Mouse (Mus musculus) erythroblast, embryonic 14.5 days (primary cell): ENCODE data around the gene Gm20905. TPM values are rescaled to one million over a fixed set of nuclear protein-coding genes. Genes with fewer than 3 reads are reported as not detected.
"Not testable (repeated sequence)": the region's sequence is repeated elsewhere in the genome, so short reads cannot be mapped to it uniquely, and the experiment has no call there.

Experiments
- H3K27me3 ChIP-seq: 2 replicates; pipeline ENCODE4 v1.6.1; 2012; ENCODE audit warnings: inconsistent platforms; ENCODE audit not compliant: control insufficient read depth
- H3K36me3 ChIP-seq: 2 replicates; pipeline ENCODE4 v1.6.1; 2012; ENCODE audit warnings: mild to moderate bottlenecking, inconsistent platforms; ENCODE audit not compliant: control insufficient read depth
- H3K4me1 ChIP-seq: 2 replicates; pipeline ENCODE4 v1.6.1; 2012; ENCODE audit warnings: inconsistent platforms; ENCODE audit not compliant: control insufficient read depth
- H3K4me3 ChIP-seq: replicated peaks from 2 replicates; pipeline ENCODE3; 2012; ENCODE audit warnings: moderate library complexity, mild to moderate bottlenecking, inconsistent platforms
- H3K9me3 ChIP-seq: 2 replicates; pipeline ENCODE4 v1.6.1; 2012; ENCODE audit warnings: low read length, inconsistent platforms, mixed read lengths; ENCODE audit not compliant: control insufficient read depth
- polyA plus RNA-seq: library from polyadenylated mRNA; stranded (reverse); fragments of >175 nt; gene quantifications from 2 replicates; pipeline ENCODE4 v1.2.3, GENCODE M21; 2012

Gm20905 gene
- not detected in 2 replicates for polyA plus RNA-seq

DNA sequence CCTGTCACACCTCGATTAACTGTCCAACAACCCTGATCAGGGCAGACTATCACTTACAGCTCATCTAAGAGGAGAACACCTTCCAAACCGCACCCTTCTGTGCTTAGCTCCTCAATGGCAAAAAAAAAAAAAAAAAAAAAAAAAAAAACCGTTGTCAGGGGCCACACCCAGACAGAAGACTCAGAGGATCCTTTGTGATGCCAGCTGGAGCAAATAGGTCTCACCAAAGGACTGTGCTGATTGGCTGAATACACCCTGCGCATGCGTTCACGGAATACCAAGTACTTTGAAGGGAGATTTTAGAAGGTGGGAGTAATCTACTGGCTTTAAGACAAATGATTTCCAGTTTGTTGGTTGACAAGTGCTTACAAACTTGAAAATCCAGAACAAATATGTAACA, at the start of gene Gm20905:
Gene Gm20905, minus strand, starts transcription at position 101 of the 400 bp plus-strand sequence.
- not testable (repeated sequence) for H3K36me3 ChIP-seq, H3K4me1 ChIP-seq, H3K27me3 ChIP-seq, H3K9me3 ChIP-seq, H3K4me3 ChIP-seq
